Mouse (Mus musculus): ENCODE results near the gene Adam34. TPM values are rescaled to one million over a fixed set of nuclear protein-coding genes. Genes with fewer than 3 reads are reported as not detected.

The Adam34 gene
- polyA plus RNA-seq (2012; fragmentation: generic; extraction: Trizol): not detected

GRCm38 (mm10) chr8:43709949-43710348, at the start of gene Adam34:
TSS of gene Adam34 (minus strand) at chr8:43710049.

GRCm38 (mm10) chr8:43627176-43627575, 82.7 kb downstream of the Adam34 start, which contains the start of gene Gm5346:
TSS of gene Gm5346 (minus strand) at chr8:43627276.

Other genes starting within 250 kb of the Adam34 start
- gene Adam26b, start 181.9 kb downstream of the Adam34 start, polyA plus RNA-seq (2012; fragmentation: generic; extraction: Trizol): not detected
- not detected for gene Adam26a, start 133.3 kb downstream of the Adam34 start, polyA plus RNA-seq (2012; fragmentation: generic; extraction: Trizol)
- gene Gm5346, start 82.8 kb downstream of the Adam34 start, polyA plus RNA-seq (2012; fragmentation: generic; extraction: Trizol): not detected

All from C3H10T1/2 (cell line).